Mouse (Mus musculus) thymus, postnatal 4 days (tissue): ENCODE measurements around the gene Otof.

Source experiments
- DNase-seq: peaks from one replicate; pipeline ENCODE4 v3.0.0; 2021

The Otof gene

GRCm38 (mm10) chr5:30461821-30462220 lies at the start of gene Otof:
Gene Otof, minus strand, starts transcription at chr5:30461932.
- DNase-seq, result peak; percentile 16

- DNase-seq, result no peak
Observed at GRCm38 (mm10) chr5:30497299-30497698, 35.6 kb upstream of the Otof start.

GRCm38 (mm10) chr5:30496821-30497220 lies 35.1 kb upstream of the Otof start:
- DNase-seq, result no peak

GRCm38 (mm10) chr5:30495288-30495687 lies 33.6 kb upstream of the Otof start:
- DNase-seq, result no peak

- no peak for DNase-seq
Observed at GRCm38 (mm10) chr5:30494606-30495005, 32.9 kb upstream of the Otof start.

- no peak for DNase-seq
Observed at GRCm38 (mm10) chr5:30493723-30494122, 32.0 kb upstream of the Otof start.

GRCm38 (mm10) chr5:30490845-30491244 lies 29.1 kb upstream of the Otof start:
- no peak for DNase-seq

- no peak for DNase-seq
Observed at GRCm38 (mm10) chr5:30490215-30490614, 28.5 kb upstream of the Otof start.

- no peak for DNase-seq
Observed at GRCm38 (mm10) chr5:30485136-30485535, 23.4 kb upstream of the Otof start.

- no peak for DNase-seq
Observed at GRCm38 (mm10) chr5:30484591-30484990, 22.9 kb upstream of the Otof start.

GRCm38 (mm10) chr5:30483533-30483932 lies 21.8 kb upstream of the Otof start:
- no peak for DNase-seq

GRCm38 (mm10) chr5:30482319-30482718 lies 20.6 kb upstream of the Otof start:
- peak; percentile 80 for DNase-seq

GRCm38 (mm10) chr5:30476534-30476933 lies 14.8 kb upstream of the Otof start:
- peak; percentile 54 for DNase-seq

GRCm38 (mm10) chr5:30472148-30472547 lies 10.4 kb upstream of the Otof start:
- no peak for DNase-seq

- peak; percentile 16 for DNase-seq
Observed at GRCm38 (mm10) chr5:30470454-30470853, 8.7 kb upstream of the Otof start.

- DNase-seq, result no peak
Observed at GRCm38 (mm10) chr5:30466315-30466714, 4.6 kb upstream of the Otof start.

GRCm38 (mm10) chr5:30465861-30466260 lies 4.1 kb upstream of the Otof start, which contains the start of gene 1700001C02Rik:
Gene 1700001C02Rik, plus strand, starts transcription at chr5:30466047.
- no peak for DNase-seq

GRCm38 (mm10) chr5:30460155-30460554 lies 1.6 kb downstream of the Otof start:
- DNase-seq, result no peak

GRCm38 (mm10) chr5:30456056-30456455 lies 5.7 kb downstream of the Otof start:
- peak; percentile 40 for DNase-seq

GRCm38 (mm10) chr5:30444327-30444895 lies 17.3 kb downstream of the Otof start:
- no peak for DNase-seq

- peak; percentile 40 for DNase-seq
Observed at GRCm38 (mm10) chr5:30442196-30442595, 19.5 kb downstream of the Otof start.

- DNase-seq, result no peak
Observed at GRCm38 (mm10) chr5:30440308-30440906, 21.3 kb downstream of the Otof start.

GRCm38 (mm10) chr5:30438931-30439330 lies 22.8 kb downstream of the Otof start:
- DNase-seq, result no peak

- no peak for DNase-seq
Observed at GRCm38 (mm10) chr5:30427406-30427805, 34.3 kb downstream of the Otof start.
